Mouse (Mus musculus) mouse embryonic stem cell (cell line): ENCODE results near the gene Gm9970.

Experiments used
- in situ Hi-C, 2 experiments: fragments of 300-500 bp; cut with MboI; formaldehyde crosslinking; loops; 1 replicate in 1 of 2; 3 replicates in 1 of 2; pipeline ENCODE4 v1.14.3; 2019 to 2020; ENCODE audit warnings: low sequenced_read_pairs in 2 of 2, low pct_unique_long_range_greater_than_20kb in 1 of 2, mixed read lengths in 1 of 2; ENCODE audit not compliant: unreplicated experiment in 1 of 2

The Gm9970 gene

GRCm38 (mm10) chr5:31240637-31241521 is at the start of gene Gm9970, which contains the start of gene Nrbp1:
TSS of gene Gm9970 (minus strand) at chr5:31241232.
TSS of gene Nrbp1 (plus strand) at chr5:31240864.
- in situ Hi-C loops: no loop called here

DNA sequence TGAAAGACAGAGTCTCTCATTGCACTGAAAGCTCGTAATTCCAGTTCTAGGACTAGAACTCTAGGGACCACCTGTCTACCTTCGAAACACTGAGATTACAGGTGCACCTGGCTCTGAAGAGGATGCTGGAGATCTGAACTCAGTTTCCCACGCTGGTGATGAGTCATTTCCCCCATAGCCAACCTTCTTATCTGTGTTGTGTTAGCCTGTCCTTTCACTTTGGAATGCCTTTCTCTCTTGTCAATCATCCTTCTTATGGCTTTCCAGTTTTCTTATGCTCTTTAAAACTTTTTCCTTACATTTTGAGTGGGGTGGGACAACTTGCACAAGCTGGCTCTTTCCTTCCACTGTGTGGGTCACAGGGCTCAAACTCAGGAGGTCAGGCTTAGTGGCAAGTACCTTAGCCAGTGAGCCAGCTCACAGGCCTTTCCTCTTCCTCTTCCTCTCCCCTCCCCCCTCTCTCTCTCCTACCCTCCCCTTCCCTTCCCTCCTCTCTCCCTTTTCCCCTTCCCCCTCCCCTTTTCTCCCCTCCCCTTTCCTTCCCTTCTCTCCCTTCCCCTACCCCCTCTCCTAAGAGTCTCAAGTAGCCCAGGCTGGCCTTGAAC is 48.7 kb upstream of the Gm9970 start:
- in situ Hi-C loops: no loop called here

DNA sequence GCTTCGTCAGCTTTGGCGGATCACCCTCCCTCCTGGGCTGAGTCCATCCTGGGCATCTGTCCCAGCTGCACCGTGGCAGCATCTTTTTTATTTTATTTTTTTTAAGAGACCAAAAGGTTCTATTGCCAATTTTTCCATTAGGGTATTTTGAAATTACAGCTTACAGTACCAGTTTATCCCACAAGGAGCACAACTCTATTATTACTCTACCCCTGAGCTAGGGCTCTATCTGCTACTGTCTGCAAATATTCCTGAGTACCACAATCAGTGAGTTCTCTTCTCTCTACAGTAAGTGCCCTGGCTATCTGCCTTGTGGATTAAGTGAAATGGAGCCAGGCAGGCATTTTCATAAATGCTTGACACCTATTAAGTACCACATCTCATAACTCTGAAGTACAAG is 47.6 kb upstream of the Gm9970 start:
- in situ Hi-C loops: no loop called here

GRCm38 (mm10) chr5:31288225-31288624 is 47.2 kb upstream of the Gm9970 start:
- in situ Hi-C loops: no loop called here

GRCm38 (mm10) chr5:31279245-31279988 is 38.4 kb upstream of the Gm9970 start:
- in situ Hi-C loops: no loop called here

- in situ Hi-C loops: no loop called here
Observed at GRCm38 (mm10) chr5:31273018-31273417, 32.0 kb upstream of the Gm9970 start.

GRCm38 (mm10) chr5:31267686-31268085 is 26.7 kb upstream of the Gm9970 start:
- in situ Hi-C loops: no loop called here

GRCm38 (mm10) chr5:31266101-31266500 is 25.1 kb upstream of the Gm9970 start:
- in situ Hi-C loops: no loop called here

GRCm38 (mm10) chr5:31257616-31258015 is 16.6 kb upstream of the Gm9970 start:
- in situ Hi-C loops: no loop called here

DNA sequence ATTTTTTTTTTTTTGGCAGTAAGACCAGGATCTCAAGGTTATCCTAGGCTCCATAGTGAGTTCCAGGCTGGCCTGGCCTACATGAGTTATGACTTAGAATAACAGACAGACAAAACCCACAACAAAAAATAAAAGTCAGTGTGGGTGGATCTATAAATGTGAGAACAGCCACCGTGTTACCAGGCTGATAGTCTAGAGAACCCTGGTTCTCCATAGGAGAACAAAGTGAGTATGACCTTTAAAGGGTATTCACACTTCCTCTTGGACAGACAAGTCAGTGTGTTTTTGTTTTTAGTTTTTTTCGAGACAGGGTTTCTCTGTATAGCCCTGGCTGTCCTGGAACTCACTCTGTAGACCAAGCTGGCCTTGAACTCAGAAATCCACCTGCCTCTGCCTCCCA is 14.9 kb upstream of the Gm9970 start:
- in situ Hi-C loops: no loop called here

DNA sequence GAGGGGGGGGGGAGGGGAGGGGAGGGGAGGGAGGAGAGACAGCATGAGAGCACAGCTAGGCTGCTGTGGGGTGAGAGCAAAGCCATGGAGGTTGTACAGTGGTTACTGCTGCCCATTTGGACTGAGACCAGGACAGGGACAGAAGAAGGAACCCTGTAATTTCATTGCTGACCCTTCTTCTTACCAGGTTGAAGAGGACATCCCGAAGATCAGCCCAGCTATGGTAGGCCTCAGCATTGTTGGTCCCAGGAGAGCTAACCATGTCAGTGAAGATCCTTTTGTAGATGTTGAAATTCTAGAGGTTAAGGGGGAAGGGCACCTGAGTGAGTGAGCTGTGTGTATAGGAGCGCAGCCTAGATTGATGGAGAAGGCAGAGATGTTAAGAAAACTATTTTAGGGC is 14.3 kb upstream of the Gm9970 start:
- in situ Hi-C loops: no loop called here

DNA sequence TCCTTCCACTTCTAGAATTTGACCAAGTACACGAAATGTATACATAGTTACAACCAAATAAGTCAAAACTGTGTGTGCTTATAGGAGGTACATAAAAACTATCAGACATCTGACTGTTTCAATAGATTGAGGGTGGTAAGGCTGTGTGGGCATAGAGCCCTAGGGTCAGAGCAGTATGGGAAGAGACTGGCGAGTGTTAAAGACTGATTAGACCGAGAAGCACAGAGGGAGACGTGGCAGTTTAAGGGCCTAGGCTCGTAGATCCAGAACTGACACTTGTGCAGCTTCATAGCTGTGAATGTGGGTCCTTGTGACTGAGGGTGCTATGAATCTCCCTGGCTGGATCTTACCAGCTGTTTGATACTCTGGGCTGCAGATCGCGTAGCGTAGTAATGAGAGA is 13.9 kb upstream of the Gm9970 start:
- in situ Hi-C loops: no loop called here

DNA sequence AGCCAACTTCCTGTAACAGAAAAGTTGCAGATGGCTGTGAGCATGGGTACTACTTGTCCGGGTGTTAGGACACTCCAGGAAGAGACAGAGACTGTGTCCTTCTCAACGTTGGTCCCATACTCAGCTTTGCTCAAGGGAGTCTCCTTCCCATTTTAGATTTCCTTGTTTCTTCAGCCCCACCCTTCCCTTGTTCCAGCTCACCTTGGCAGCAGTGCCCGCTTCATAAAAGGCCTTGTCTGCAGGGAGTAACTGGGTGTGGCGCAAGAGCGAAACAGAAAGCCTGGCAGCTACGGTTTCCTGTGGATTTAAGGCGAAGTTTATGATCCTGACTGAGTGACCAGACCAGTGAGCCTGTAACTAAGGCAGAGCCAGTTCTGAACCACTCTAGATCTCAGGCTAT is 13.4 kb upstream of the Gm9970 start:
- in situ Hi-C loops: no loop called here

DNA sequence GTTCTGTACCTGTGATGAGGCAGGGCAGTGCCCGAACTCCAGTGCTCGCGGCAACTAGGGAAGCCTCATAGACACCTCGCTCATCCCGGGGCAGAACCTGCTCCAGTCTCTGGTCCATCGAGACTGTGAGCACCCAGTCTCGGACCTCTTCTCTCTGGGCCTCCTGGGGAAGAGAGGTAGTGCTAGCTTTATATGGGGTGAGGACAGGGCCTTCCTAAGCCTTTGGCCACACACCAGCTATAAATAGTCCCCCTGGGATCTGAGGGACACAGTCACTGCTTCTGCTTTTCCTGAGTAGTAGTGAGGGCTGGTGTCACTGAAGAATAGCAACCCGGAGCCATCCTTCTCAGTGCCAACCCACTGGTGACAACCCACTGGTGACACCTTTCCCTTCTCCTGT is 12.8 kb upstream of the Gm9970 start:
- in situ Hi-C loops: no loop called here

GRCm38 (mm10) chr5:31252795-31253545 is 11.9 kb upstream of the Gm9970 start:
- in situ Hi-C loops: no loop called here

- in situ Hi-C loops: no loop called here
Observed at GRCm38 (mm10) chr5:31252151-31252550, 11.1 kb upstream of the Gm9970 start.

DNA sequence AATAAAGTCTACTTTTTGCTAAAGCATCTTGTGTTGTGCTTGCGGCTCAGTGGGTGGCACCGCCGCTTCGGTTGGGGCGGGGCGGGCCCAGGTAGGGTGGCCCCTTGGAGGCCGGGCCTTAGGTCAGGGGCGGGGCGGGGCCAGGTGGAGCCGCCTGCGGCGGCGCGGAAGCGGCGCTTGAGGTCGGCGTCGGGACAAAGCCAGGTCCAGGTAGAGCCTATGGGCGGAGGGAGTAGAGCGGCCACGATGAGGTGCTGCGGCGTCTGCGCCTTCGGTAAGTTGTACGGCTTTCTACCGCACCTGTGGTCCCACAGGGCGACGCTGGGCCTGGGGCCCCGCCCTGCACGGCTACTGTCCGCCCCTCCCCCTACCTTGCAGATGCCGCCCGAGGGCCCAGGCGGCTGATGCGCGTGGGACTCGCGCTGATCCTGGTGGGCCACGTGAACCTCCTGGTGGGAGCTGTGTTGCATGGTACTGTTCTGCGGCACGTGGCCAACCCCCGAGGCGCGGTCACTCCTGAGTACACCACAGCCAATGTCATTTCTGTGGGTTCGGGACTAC is 10.6 kb upstream of the Gm9970 start, which contains the start of gene Krtcap3:
Krtcap3 (plus strand) TSS at position 151 of the 561 bp plus-strand sequence.
- in situ Hi-C loops: no loop called here

DNA sequence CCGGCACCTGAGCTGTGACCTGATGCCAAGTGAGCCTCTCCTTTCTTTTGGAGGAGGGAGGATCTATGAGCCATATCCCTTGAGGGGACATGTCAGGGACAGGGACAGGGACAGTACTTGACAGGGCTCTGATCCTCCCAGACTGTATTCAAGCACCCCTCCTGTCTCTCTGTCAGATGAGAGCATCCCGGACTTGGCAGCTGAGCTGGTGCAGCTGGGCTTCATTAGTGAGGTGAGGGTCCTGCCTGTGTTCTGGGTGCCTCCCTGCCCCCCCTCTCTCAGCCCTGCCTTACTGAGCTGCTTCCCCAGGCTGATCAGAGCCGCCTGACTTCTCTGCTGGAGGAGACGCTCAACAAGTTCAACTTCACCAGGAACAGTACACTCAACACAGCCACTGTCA is 9.7 kb upstream of the Gm9970 start:
- in situ Hi-C loops: no loop called here
